Mouse (Mus musculus): ENCODE data around the gene Lep.

- TF ChIP-seq POLR2A (IDR thresholded peaks at IDR 0.05; ENCODE audit: borderline replicate concordance, control insufficient read depth, low read depth, low read length) (no peak), CTCF (IDR thresholded peaks at IDR 0.05; ENCODE audit: control insufficient read depth, insufficient read depth, low read length) (no peak)
Measured at GRCm38 (mm10) chr6:29087921-29088709, 28.1 kb downstream of the Lep start.

All from bone marrow, adult 2 months (tissue).